Mouse (Mus musculus): ENCODE results near the gene Asb4. TPM values are rescaled to one million over a fixed set of nuclear protein-coding genes. Genes with fewer than 3 reads are reported as not detected.

Asb4 gene
- polyA plus RNA-seq, 1 experiment from 2014 or later, result 28.5 TPM

- no peak for ATAC-seq (ENCODE audit: low FRiP score)
- no peak overlapping the region for H3K4me2 ChIP-seq
- H3K27ac ChIP-seq, result no peak overlapping the region
- no peaks in the 10 kb centered on the region for H3K36me3 ChIP-seq (replicated peaks)
- H3K27me3 ChIP-seq, result no peaks in the 10 kb centered on the region
- H3K9ac ChIP-seq, result no peak overlapping the region
- H3K4me3 ChIP-seq (replicated peaks), result no peak overlapping the region
- no peaks in the 10 kb centered on the region for H3K9me3 ChIP-seq
- WGBS, result 84% methylated on average over 3 of the region's 3 CpGs
- H3K4me1 ChIP-seq, result no peaks in the 10 kb centered on the region
These were observed 72.7 kb downstream of the Asb4 start for GRCm38 (mm10) chr6:5455836-5456235.

DNA sequence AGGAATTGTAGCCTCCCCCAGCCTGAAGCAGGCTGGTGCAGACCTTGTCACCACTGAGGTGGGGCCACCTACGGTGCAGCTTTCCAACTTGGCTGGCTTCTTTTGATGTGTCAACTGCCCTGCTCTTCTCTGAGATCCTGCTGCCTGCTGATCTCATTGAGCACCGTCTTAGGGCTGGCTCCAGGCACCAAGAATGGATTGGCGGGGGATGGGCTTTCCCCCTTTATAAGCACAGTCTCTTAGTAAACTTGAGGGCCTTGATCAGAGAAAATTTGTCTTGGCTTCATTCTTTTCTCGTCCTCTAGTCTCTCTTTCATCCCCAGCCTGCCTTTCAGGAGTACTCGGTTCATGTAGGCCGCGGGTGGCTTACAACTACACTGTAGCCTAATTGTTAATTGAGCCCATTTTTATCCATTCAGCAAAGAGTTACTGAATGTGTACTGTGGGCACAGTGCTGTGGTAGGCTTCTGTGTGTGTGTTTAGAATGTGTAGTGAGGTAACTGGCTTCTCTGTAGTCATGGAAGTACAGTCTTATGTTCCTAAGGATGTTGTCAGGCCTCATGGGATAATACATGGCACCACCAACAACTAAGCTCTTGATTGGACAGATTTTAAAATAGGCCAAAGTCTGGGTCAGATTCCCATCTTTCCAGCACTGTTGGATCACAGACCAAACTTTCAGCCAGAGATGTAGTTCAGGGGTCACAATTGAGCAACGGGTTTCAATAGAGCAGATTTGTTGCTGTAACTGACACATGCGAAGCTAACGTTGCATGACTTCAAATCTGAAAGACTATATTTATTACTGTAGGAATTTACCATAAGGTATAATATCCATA is 87.5 kb downstream of the Asb4 start:
- Histone ChIP-seq H3K9ac (no peak overlapping the region), H3K4me1 (peaks cover 3% of the 10 kb centered on the region; the same call in 1 of the 2 replicates), H3K4me2 (no peak overlapping the region), H3K27me3 (no peaks in the 10 kb centered on the region), H3K36me3 (replicated peaks) (no peaks in the 10 kb centered on the region), H3K27ac (no peak overlapping the region), H3K9me3 (no peaks in the 10 kb centered on the region), H3K4me3 (replicated peaks) (no peak overlapping the region)
- peak; percentile 53; the same call in 1 of the 2 replicates for ATAC-seq (ENCODE audit: low FRiP score)
- 50% methylated on average over 10 of the region's 10 CpGs for WGBS

DNA sequence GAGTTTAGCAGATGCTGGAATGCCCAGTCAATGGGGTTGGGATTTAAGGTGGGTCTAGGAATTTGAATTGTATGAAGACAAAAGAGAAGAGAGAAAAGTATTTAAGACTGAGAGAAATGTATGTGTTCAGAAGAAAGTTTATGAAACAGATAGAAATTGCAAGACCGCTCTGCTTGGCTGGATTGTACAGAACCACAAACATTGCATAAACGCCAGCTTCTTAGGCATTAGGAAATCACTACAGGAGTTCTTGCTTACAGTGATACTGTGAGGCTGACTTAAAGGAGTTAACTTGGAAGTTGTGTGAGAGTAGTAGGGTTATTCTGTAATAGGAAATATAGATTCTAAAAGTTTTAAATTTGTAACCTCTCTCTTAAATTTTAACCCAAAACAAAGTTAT is 89.5 kb downstream of the Asb4 start:
- peaks cover 3% of the 10 kb centered on the region; the same call in 1 of the 2 replicates for H3K4me1 ChIP-seq
- H3K27ac ChIP-seq, result no peak overlapping the region
- 96% methylated on average over 2 of the region's 2 CpGs for WGBS
- H3K27me3 ChIP-seq, result no peaks in the 10 kb centered on the region
- no peaks in the 10 kb centered on the region for H3K9me3 ChIP-seq
- H3K4me3 ChIP-seq (replicated peaks), result no peak overlapping the region
- H3K9ac ChIP-seq, result no peak overlapping the region
- no peaks in the 10 kb centered on the region for H3K36me3 ChIP-seq (replicated peaks)
- no peak overlapping the region for H3K4me2 ChIP-seq
- no peak for ATAC-seq (ENCODE audit: low FRiP score)

GRCm38 (mm10) chr6:5474021-5474420 is 90.8 kb downstream of the Asb4 start:
- 71% methylated on average over 1 of the region's 1 CpGs for WGBS
- Histone ChIP-seq H3K4me2 (no peak overlapping the region), H3K9ac (no peak overlapping the region), H3K4me3 (replicated peaks) (no peak overlapping the region), H3K36me3 (replicated peaks) (no peaks in the 10 kb centered on the region), H3K4me1 (peaks cover 3% of the 10 kb centered on the region; the same call in 1 of the 2 replicates), H3K9me3 (no peaks in the 10 kb centered on the region), H3K27ac (no peak overlapping the region), H3K27me3 (no peaks in the 10 kb centered on the region)
- ATAC-seq (ENCODE audit: low FRiP score), result no peak

DNA sequence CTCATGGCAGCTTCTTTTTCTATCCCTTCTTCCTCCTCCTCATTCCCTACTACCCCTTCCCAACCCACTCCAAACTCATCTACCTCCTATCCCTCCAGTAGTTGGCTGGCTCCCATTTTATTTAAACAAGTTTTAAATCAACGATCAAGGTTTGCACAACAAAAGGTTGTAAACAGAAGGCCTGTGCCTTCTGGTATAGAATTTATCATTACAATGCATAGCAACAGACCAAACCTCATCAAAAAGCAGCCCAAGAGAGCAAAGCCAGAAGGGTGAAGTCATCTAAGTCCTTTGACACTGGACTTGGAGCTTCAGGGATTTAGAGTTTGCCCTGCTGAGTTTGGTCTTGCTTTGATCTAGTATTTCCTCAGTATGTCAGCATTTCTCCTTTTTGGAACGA is 97.9 kb downstream of the Asb4 start:
- WGBS, result 90% methylated on average over 2 of the region's 2 CpGs
- Histone ChIP-seq H3K4me2 (no peak overlapping the region), H3K9ac (no peak overlapping the region), H3K36me3 (replicated peaks) (no peaks in the 10 kb centered on the region), H3K9me3 (no peaks in the 10 kb centered on the region), H3K4me1 (no peaks in the 10 kb centered on the region), H3K27ac (no peak overlapping the region), H3K27me3 (no peaks in the 10 kb centered on the region), H3K4me3 (replicated peaks) (no peak overlapping the region)
- ATAC-seq (ENCODE audit: low FRiP score), result no peak

- 54% methylated on average over 3 of the region's 3 CpGs for WGBS
- Histone ChIP-seq H3K27me3 (no peaks in the 10 kb centered on the region), H3K36me3 (replicated peaks) (no peaks in the 10 kb centered on the region), H3K9ac (no peak overlapping the region), H3K4me2 (no peak overlapping the region), H3K4me1 (no peaks in the 10 kb centered on the region), H3K9me3 (no peaks in the 10 kb centered on the region), H3K4me3 (replicated peaks) (no peak overlapping the region), H3K27ac (no peak overlapping the region)
- no peak for ATAC-seq (ENCODE audit: low FRiP score)
These were observed 99.1 kb downstream of the Asb4 start for GRCm38 (mm10) chr6:5482270-5482783.

Other genes with a start within 250 kb of the Asb4 start
- gene Pon1, start 189.4 kb upstream of the Asb4 start, polyA plus RNA-seq (2016; fragmentation: Nextera tagmentation; extraction: Ambion mirVana), result 0.13 and 0.22 TPM in 2 replicates
- 3.3 and 3.7 TPM in 2 replicates for gene Pon3, start 127.1 kb upstream of the Asb4 start, polyA plus RNA-seq (2016; fragmentation: Nextera tagmentation; extraction: Ambion mirVana)
- 33.8 and 36.9 TPM in 2 replicates for gene Pon2, start 84.9 kb upstream of the Asb4 start, polyA plus RNA-seq (2016; fragmentation: Nextera tagmentation; extraction: Ambion mirVana)
- 1.3 and 2.2 TPM in 2 replicates for gene Pdk4, start 112.9 kb downstream of the Asb4 start, polyA plus RNA-seq (2016; fragmentation: Nextera tagmentation; extraction: Ambion mirVana)